Mouse (Mus musculus): ENCODE measurements around the gene Plk2. TPM values are rescaled to one million over a fixed set of nuclear protein-coding genes. Genes with fewer than 3 reads are reported as not detected.
"Not testable (repeated sequence)": the region's sequence is repeated elsewhere in the genome, so short reads cannot be mapped to it uniquely, and the experiment has no call there.

The Plk2 gene
- polyA plus RNA-seq, 1 experiment, result 48.8 TPM

- Histone ChIP-seq H3K27me3 (ENCODE audit: control insufficient read depth, insufficient read depth, insufficient read length) (no peaks in the 10 kb centered on the region), H3K79me3 (ENCODE audit: low read depth) (peaks cover 42% of the 10 kb centered on the region), H3ac (ENCODE audit: control insufficient read depth, insufficient read length, low read depth) (no peak overlapping the region), H3K36me3 (ENCODE audit: control insufficient read depth, insufficient read depth) (peaks cover 56% of the 10 kb centered on the region), H3K79me2 (ENCODE audit: control insufficient read depth, insufficient read depth) (peaks cover 59% of the 10 kb centered on the region), H3K4me3 (ENCODE audit: insufficient read depth, poor library complexity, severe bottlenecking) (no peak overlapping the region)
- TF ChIP-seq USF1 (IDR thresholded peaks at IDR 0.05; ENCODE audit: low read depth), result no peak
- no peak for TF ChIP-seq MYOD1 (IDR thresholded peaks at IDR 0.05; ENCODE audit: control insufficient read depth, insufficient read length, low read depth)
- TF ChIP-seq CTCF (IDR thresholded peaks at IDR 0.05; ENCODE audit: control insufficient read depth, insufficient read depth, insufficient read length), result no peak
- TF ChIP-seq MYOG (IDR thresholded peaks at IDR 0.05; ENCODE audit: control insufficient read depth, extremely low read depth, insufficient read length), result no peak
- no peak for TF ChIP-seq MAX (IDR thresholded peaks at IDR 0.05)
Observed at GRCm38 (mm10) chr13:110398513-110399270, 3.8 kb downstream of the Plk2 start.

GRCm38 (mm10) chr13:110401443-110401842 is 6.6 kb downstream of the Plk2 start:
- H3ac ChIP-seq (ENCODE audit: control insufficient read depth, insufficient read length, low read depth), result no peak overlapping the region
- TF ChIP-seq MYOG (IDR thresholded peaks at IDR 0.05; ENCODE audit: control insufficient read depth, extremely low read depth, insufficient read length) (no peak), MYOD1 (IDR thresholded peaks at IDR 0.05; ENCODE audit: control insufficient read depth, insufficient read length, low read depth) (no peak), CTCF (IDR thresholded peaks at IDR 0.05; ENCODE audit: control insufficient read depth, insufficient read depth, insufficient read length) (no peak), MAX (IDR thresholded peaks at IDR 0.05) (no peak), FOSL1 (IDR thresholded peaks at IDR 0.05; ENCODE audit: insufficient read depth, low read length, poor library complexity, severe bottlenecking) (no peak), CEBPB (IDR thresholded peaks at IDR 0.05; ENCODE audit: low read depth) (no peak), USF1 (IDR thresholded peaks at IDR 0.05; ENCODE audit: low read depth) (no peak)
- no peaks in the 10 kb centered on the region for H3K27me3 ChIP-seq (ENCODE audit: control insufficient read depth, insufficient read depth, insufficient read length)
- H3K36me3 ChIP-seq (ENCODE audit: control insufficient read depth, insufficient read depth), result peaks cover 50% of the 10 kb centered on the region
- peaks cover 28% of the 10 kb centered on the region for H3K79me3 ChIP-seq (ENCODE audit: low read depth)
- H3K79me2 ChIP-seq (ENCODE audit: control insufficient read depth, insufficient read depth), result peaks cover 42% of the 10 kb centered on the region
- no peak overlapping the region for H3K4me3 ChIP-seq (ENCODE audit: insufficient read depth, poor library complexity, severe bottlenecking)

- peaks cover 46% of the 10 kb centered on the region for H3K36me3 ChIP-seq (ENCODE audit: control insufficient read depth, insufficient read depth)
- peaks cover 38% of the 10 kb centered on the region for H3K79me2 ChIP-seq (ENCODE audit: control insufficient read depth, insufficient read depth)
- TF ChIP-seq CTCF (IDR thresholded peaks at IDR 0.05; ENCODE audit: control insufficient read depth, insufficient read depth, insufficient read length), result no peak
- no peak for TF ChIP-seq CEBPB (IDR thresholded peaks at IDR 0.05; ENCODE audit: low read depth)
- no peak for TF ChIP-seq FOSL1 (IDR thresholded peaks at IDR 0.05; ENCODE audit: insufficient read depth, low read length, poor library complexity, severe bottlenecking)
- no peak for TF ChIP-seq MYOD1 (IDR thresholded peaks at IDR 0.05; ENCODE audit: control insufficient read depth, insufficient read length, low read depth)
- TF ChIP-seq MYOG (IDR thresholded peaks at IDR 0.05; ENCODE audit: control insufficient read depth, extremely low read depth, insufficient read length), result no peak
- TF ChIP-seq MAX (IDR thresholded peaks at IDR 0.05), result no peak
- TF ChIP-seq USF1 (IDR thresholded peaks at IDR 0.05; ENCODE audit: low read depth), result no peak
- no peaks in the 10 kb centered on the region for H3K27me3 ChIP-seq (ENCODE audit: control insufficient read depth, insufficient read depth, insufficient read length)
- H3K79me3 ChIP-seq (ENCODE audit: low read depth), result peaks cover 24% of the 10 kb centered on the region
- no peak overlapping the region for H3K4me3 ChIP-seq (ENCODE audit: insufficient read depth, poor library complexity, severe bottlenecking)
- H3ac ChIP-seq (ENCODE audit: control insufficient read depth, insufficient read length, low read depth), result no peak overlapping the region
Observed at GRCm38 (mm10) chr13:110401877-110402276, 7.0 kb downstream of the Plk2 start.

GRCm38 (mm10) chr13:110404059-110404458 is 9.2 kb downstream of the Plk2 start:
- Histone ChIP-seq H3K79me2 (ENCODE audit: control insufficient read depth, insufficient read depth) (peaks cover 16% of the 10 kb centered on the region), H3K79me3 (ENCODE audit: low read depth) (peaks cover 5% of the 10 kb centered on the region), H3K4me3 (ENCODE audit: insufficient read depth, poor library complexity, severe bottlenecking) (no peak overlapping the region), H3ac (ENCODE audit: control insufficient read depth, insufficient read length, low read depth) (no peak overlapping the region), H3K27me3 (ENCODE audit: control insufficient read depth, insufficient read depth, insufficient read length) (no peaks in the 10 kb centered on the region), H3K36me3 (ENCODE audit: control insufficient read depth, insufficient read depth) (peaks cover 24% of the 10 kb centered on the region)
- no peak for TF ChIP-seq USF1 (IDR thresholded peaks at IDR 0.05; ENCODE audit: low read depth)
- TF ChIP-seq CEBPB (IDR thresholded peaks at IDR 0.05; ENCODE audit: low read depth), result no peak
- no peak for TF ChIP-seq MYOD1 (IDR thresholded peaks at IDR 0.05; ENCODE audit: control insufficient read depth, insufficient read length, low read depth)
- TF ChIP-seq MYOG (IDR thresholded peaks at IDR 0.05; ENCODE audit: control insufficient read depth, extremely low read depth, insufficient read length), result no peak
- no peak for TF ChIP-seq MAX (IDR thresholded peaks at IDR 0.05)
- TF ChIP-seq CTCF (IDR thresholded peaks at IDR 0.05; ENCODE audit: control insufficient read depth, insufficient read depth, insufficient read length), result no peak

GRCm38 (mm10) chr13:110404686-110405085 is 9.8 kb downstream of the Plk2 start:
- H3K4me3 ChIP-seq (ENCODE audit: insufficient read depth, poor library complexity, severe bottlenecking); H3K79me2 ChIP-seq (ENCODE audit: control insufficient read depth, insufficient read depth); H3K27me3 ChIP-seq (ENCODE audit: control insufficient read depth, insufficient read depth, insufficient read length); H3K79me3 ChIP-seq (ENCODE audit: low read depth); H3ac ChIP-seq (ENCODE audit: control insufficient read depth, insufficient read length, low read depth): not testable (repeated sequence)
- peaks cover 18% of the 10 kb centered on the region for H3K36me3 ChIP-seq (ENCODE audit: control insufficient read depth, insufficient read depth)

- no peaks in the 10 kb centered on the region for H3K79me2 ChIP-seq (ENCODE audit: control insufficient read depth, insufficient read depth)
- no peak overlapping the region for H3ac ChIP-seq (ENCODE audit: control insufficient read depth, insufficient read length, low read depth)
- H3K4me3 ChIP-seq (ENCODE audit: insufficient read depth, poor library complexity, severe bottlenecking), result no peak overlapping the region
- TF ChIP-seq FOSL1 (IDR thresholded peaks at IDR 0.05; ENCODE audit: insufficient read depth, low read length, poor library complexity, severe bottlenecking), result no peak
- no peak for TF ChIP-seq MAX (IDR thresholded peaks at IDR 0.05)
- no peak for TF ChIP-seq CEBPB (IDR thresholded peaks at IDR 0.05; ENCODE audit: low read depth)
- TF ChIP-seq CTCF (IDR thresholded peaks at IDR 0.05; ENCODE audit: control insufficient read depth, insufficient read depth, insufficient read length), result no peak
- no peak for TF ChIP-seq MYOD1 (IDR thresholded peaks at IDR 0.05; ENCODE audit: control insufficient read depth, insufficient read length, low read depth)
- TF ChIP-seq USF1 (IDR thresholded peaks at IDR 0.05; ENCODE audit: low read depth), result no peak
- no peak for TF ChIP-seq MYOG (IDR thresholded peaks at IDR 0.05; ENCODE audit: control insufficient read depth, extremely low read depth, insufficient read length)
- no peaks in the 10 kb centered on the region for H3K27me3 ChIP-seq (ENCODE audit: control insufficient read depth, insufficient read depth, insufficient read length)
- H3K79me3 ChIP-seq (ENCODE audit: low read depth), result no peaks in the 10 kb centered on the region
- peaks cover 3% of the 10 kb centered on the region for H3K36me3 ChIP-seq (ENCODE audit: control insufficient read depth, insufficient read depth)
Observed at GRCm38 (mm10) chr13:110406152-110406551, 11.3 kb downstream of the Plk2 start.
